Mouse (Mus musculus): ENCODE data around the gene Arl5c. TPM values are rescaled to one million over a fixed set of nuclear protein-coding genes. Genes with fewer than 3 reads are reported as not detected.

The Arl5c gene
- polyA plus RNA-seq, 1 experiment from 2014 or later, result 14.7 TPM

DNA sequence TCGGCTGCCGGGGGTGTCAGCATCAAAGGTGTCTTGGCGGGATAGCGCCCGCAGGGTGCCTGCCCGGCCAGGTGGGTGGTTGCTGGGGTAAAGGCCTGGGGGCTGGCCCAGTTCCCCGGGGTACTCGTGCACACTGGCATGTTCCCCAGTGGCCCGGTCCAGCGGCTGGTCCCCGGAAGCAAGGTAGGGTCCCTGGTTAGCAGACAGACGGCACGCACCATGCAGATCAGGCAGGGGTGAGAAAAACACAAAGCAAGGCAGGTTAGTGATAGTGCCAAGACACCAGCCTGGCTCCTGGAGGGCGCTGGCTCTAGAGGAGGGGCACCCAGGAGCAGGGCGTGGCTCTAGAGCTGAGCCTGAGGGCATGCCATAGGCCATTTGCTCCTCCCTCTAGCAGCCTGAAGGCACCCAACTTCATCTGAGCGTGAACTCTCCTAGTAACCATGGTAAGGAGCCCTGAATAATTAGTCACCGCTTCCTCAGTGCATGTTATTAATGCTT is 7.2 kb upstream of the Arl5c start:
- peaks cover 51% of the 10 kb centered on the region for H3K36me3 ChIP-seq
- no peaks in the 10 kb centered on the region for H3K9me3 ChIP-seq
- H3K27ac ChIP-seq, result no peak overlapping the region
- H3K4me3 ChIP-seq, result no peak overlapping the region
- peaks cover 14% of the 10 kb centered on the region for H3K27me3 ChIP-seq
- 0 out of 2 replicates have a peak overlapping the region, but pooled peaks have one; percentile 14 for H3K4me2 ChIP-seq
- H3K9ac ChIP-seq, result peak overlapping the region; percentile 51; the same call in 1 of the 2 replicates
- H3K4me1 ChIP-seq, result peaks cover 33% of the 10 kb centered on the region
- no peak for ATAC-seq (ENCODE audit: insufficient number of reproducible peaks, insufficient read depth, low FRiP score, low TSS enrichment, low read depth)
- 44% methylated on average over 17 of the region's 17 CpGs for WGBS

GRCm38 (mm10) chr11:98002627-98003026 is 6.6 kb upstream of the Arl5c start:
- Histone ChIP-seq H3K4me1 (peaks cover 33% of the 10 kb centered on the region), H3K27ac (no peak overlapping the region), H3K9ac (peak overlapping the region; percentile 51; the same call in 1 of the 2 replicates), H3K36me3 (peaks cover 45% of the 10 kb centered on the region), H3K9me3 (no peaks in the 10 kb centered on the region), H3K27me3 (peaks cover 14% of the 10 kb centered on the region), H3K4me2 (peak overlapping the region; percentile 14; the same call in 1 of the 2 replicates), H3K4me3 (no peak overlapping the region)
- 14% methylated on average over 12 of the region's 12 CpGs for WGBS
- ATAC-seq (ENCODE audit: insufficient number of reproducible peaks, insufficient read depth, low FRiP score, low TSS enrichment, low read depth), result no peak

GRCm38 (mm10) chr11:98001986-98002385 is 6.0 kb upstream of the Arl5c start:
- Histone ChIP-seq H3K9me3 (no peaks in the 10 kb centered on the region), H3K27ac (no peak overlapping the region), H3K4me1 (peaks cover 33% of the 10 kb centered on the region), H3K9ac (0 out of 2 replicates have a peak overlapping the region, but pooled peaks have one; percentile 21), H3K4me2 (no peak overlapping the region), H3K27me3 (peaks cover 14% of the 10 kb centered on the region), H3K4me3 (no peak overlapping the region), H3K36me3 (peaks cover 39% of the 10 kb centered on the region)
- ATAC-seq (ENCODE audit: insufficient number of reproducible peaks, insufficient read depth, low FRiP score, low TSS enrichment, low read depth), result no peak
- WGBS, result 58% methylated on average over 6 of the region's 6 CpGs

DNA sequence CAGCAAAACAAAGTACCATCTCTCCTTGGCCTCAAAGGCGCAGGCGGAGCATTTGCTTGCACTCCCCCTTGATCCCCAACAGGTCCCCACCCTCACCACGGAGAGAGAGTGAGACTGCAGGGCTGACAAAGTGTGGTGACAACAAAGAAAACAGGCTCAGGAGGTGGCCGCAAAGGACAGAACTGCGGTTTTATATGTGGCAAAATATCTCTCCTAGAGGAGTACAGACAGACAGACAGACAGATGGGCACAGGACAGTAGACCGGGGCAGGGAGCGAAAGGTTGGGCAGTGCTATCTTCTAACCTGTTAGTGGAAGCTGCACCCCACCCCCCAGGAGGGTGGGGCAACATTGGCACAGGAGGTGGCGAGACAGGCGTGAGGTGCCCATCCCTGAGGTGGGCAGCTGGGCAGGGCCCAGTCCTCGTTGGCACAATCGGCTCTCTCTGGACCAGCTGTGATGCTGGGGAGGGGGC is 5.4 kb upstream of the Arl5c start:
- Histone ChIP-seq H3K27me3 (peaks cover 14% of the 10 kb centered on the region), H3K4me1 (peaks cover 33% of the 10 kb centered on the region), H3K4me3 (no peak overlapping the region), H3K4me2 (no peak overlapping the region), H3K27ac (no peak overlapping the region), H3K9ac (0 out of 2 replicates have a peak overlapping the region, but pooled peaks have one; percentile 28), H3K9me3 (no peaks in the 10 kb centered on the region), H3K36me3 (peaks cover 33% of the 10 kb centered on the region)
- 38% methylated on average over 11 of the region's 11 CpGs for WGBS
- no peak for ATAC-seq (ENCODE audit: insufficient number of reproducible peaks, insufficient read depth, low FRiP score, low TSS enrichment, low read depth)

GRCm38 (mm10) chr11:98000378-98001140 is 4.6 kb upstream of the Arl5c start:
- no peak overlapping the region for H3K9ac ChIP-seq
- peaks cover 33% of the 10 kb centered on the region for H3K4me1 ChIP-seq
- peaks cover 25% of the 10 kb centered on the region for H3K36me3 ChIP-seq
- 48% methylated on average over 7 of the region's 7 CpGs for WGBS
- no peak for ATAC-seq (ENCODE audit: insufficient number of reproducible peaks, insufficient read depth, low FRiP score, low TSS enrichment, low read depth)
- H3K27ac ChIP-seq, result no peak overlapping the region
- no peak overlapping the region for H3K4me3 ChIP-seq
- no peak overlapping the region for H3K4me2 ChIP-seq
- no peaks in the 10 kb centered on the region for H3K9me3 ChIP-seq
- H3K27me3 ChIP-seq, result peaks cover 14% of the 10 kb centered on the region

- Histone ChIP-seq H3K4me2 (no peak overlapping the region), H3K9me3 (no peaks in the 10 kb centered on the region), H3K4me3 (no peak overlapping the region), H3K27ac (no peak overlapping the region), H3K36me3 (peaks cover 17% of the 10 kb centered on the region), H3K4me1 (peaks cover 38% of the 10 kb centered on the region), H3K27me3 (peaks cover 14% of the 10 kb centered on the region), H3K9ac (no peak overlapping the region)
- 66% methylated on average over 5 of the region's 5 CpGs for WGBS
- ATAC-seq (ENCODE audit: insufficient number of reproducible peaks, insufficient read depth, low FRiP score, low TSS enrichment, low read depth), result no peak
These were observed 3.8 kb upstream of the Arl5c start for GRCm38 (mm10) chr11:97999748-98000147.

DNA sequence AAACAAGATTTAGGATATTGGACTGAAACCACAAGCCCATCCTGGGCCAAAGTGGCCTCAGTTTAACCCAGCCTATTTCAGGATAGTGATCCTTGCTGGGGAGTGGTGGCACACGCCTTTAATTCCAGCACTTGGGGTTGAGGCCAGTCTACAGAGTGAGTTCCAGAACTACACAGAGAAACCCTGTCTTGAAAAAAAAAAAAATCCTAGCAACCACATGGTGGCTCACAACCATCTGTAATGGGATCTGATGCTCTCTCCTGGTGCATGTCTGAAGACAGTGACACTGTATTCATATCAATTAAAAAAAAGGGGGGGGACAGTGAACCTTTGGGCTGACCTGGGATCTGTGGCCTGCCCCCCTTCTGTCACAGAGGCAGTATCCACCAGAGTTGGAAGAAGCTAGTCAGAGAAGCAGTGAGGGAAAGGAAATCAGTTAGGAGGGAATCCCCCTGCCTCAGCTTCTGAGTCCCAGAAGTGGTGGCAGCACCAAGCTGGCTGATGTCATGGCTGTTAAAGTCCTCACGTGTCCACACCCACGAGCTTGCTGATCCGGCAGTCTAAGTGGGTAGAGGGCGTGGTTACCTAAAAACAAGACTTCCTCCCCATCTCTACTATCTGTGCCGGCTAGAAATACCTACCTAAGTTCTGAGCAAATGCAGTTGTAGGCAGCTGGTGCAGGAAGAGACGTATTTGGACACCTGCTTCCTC is 3.1 kb upstream of the Arl5c start:
- H3K27ac ChIP-seq, result no peak overlapping the region
- H3K4me3 ChIP-seq, result no peak overlapping the region
- no peak overlapping the region for H3K4me2 ChIP-seq
- no peaks in the 10 kb centered on the region for H3K9me3 ChIP-seq
- peaks cover 17% of the 10 kb centered on the region for H3K27me3 ChIP-seq
- WGBS, result 62% methylated on average over 7 of the region's 7 CpGs
- no peak for ATAC-seq (ENCODE audit: insufficient number of reproducible peaks, insufficient read depth, low FRiP score, low TSS enrichment, low read depth)
- peaks cover 40% of the 10 kb centered on the region for H3K4me1 ChIP-seq
- peaks cover 10% of the 10 kb centered on the region for H3K36me3 ChIP-seq
- no peak overlapping the region for H3K9ac ChIP-seq

GRCm38 (mm10) chr11:97998074-97998793 is 2.3 kb upstream of the Arl5c start:
- no peak overlapping the region for H3K9ac ChIP-seq
- 82% methylated on average over 11 of the region's 11 CpGs for WGBS
- H3K36me3 ChIP-seq, result peaks cover 6% of the 10 kb centered on the region; the same call in 1 of the 2 replicates
- no peak overlapping the region for H3K4me2 ChIP-seq
- no peak overlapping the region for H3K4me3 ChIP-seq
- no peaks in the 10 kb centered on the region for H3K9me3 ChIP-seq
- H3K27me3 ChIP-seq, result peaks cover 17% of the 10 kb centered on the region
- H3K27ac ChIP-seq, result no peak overlapping the region
- H3K4me1 ChIP-seq, result peaks cover 32% of the 10 kb centered on the region
- no peak for ATAC-seq (ENCODE audit: insufficient number of reproducible peaks, insufficient read depth, low FRiP score, low TSS enrichment, low read depth)

DNA sequence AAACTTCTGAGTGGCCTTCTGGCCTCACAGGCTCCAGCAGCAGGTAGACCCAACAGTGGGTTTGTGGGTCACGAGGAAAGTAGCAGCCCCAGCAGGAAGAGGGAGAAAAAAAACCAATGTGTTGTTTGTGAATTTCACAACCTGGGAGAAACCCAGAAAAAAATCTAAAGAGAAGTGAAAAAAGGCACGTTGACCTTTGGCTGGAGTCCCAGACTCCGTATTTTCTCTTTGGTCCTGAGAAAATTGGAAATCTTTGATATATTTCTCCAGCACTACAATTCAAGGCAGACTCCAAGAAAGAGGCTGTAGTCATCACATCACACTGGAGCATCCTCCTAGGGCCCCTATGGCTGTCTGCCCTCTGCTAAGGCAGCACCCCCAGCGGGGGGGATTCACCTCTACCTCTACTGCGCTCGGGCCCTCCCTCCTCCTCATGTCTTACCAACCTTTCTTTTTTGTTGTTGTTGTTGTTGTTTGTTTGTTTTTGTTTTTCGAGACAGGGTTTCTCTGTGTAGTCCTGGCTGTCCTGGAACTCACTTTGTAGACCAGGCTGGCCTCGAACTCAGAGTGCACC is 1.5 kb upstream of the Arl5c start:
- ATAC-seq (ENCODE audit: insufficient number of reproducible peaks, insufficient read depth, low FRiP score, low TSS enrichment, low read depth), result no peak
- 81% methylated on average over 8 of the region's 8 CpGs for WGBS
- H3K27me3 ChIP-seq, result peaks cover 17% of the 10 kb centered on the region

GRCm38 (mm10) chr11:97996691-97997090 is 710 bp upstream of the Arl5c start:
- Histone ChIP-seq H3K9me3 (no peaks in the 10 kb centered on the region), H3K4me2 (no peak overlapping the region), H3K27me3 (peaks cover 11% of the 10 kb centered on the region), H3K9ac (no peak overlapping the region), H3K27ac (no peak overlapping the region), H3K4me1 (peaks cover 18% of the 10 kb centered on the region), H3K36me3 (no peaks in the 10 kb centered on the region), H3K4me3 (no peak overlapping the region)
- 70% methylated on average over 1 of the region's 1 CpGs for WGBS
- no peak for ATAC-seq (ENCODE audit: insufficient number of reproducible peaks, insufficient read depth, low FRiP score, low TSS enrichment, low read depth)

More for the DNA sequence above, 1.5 kb upstream of the Arl5c start:
- H3K4me2 ChIP-seq, result no peak overlapping the region
- H3K4me1 ChIP-seq, result peaks cover 25% of the 10 kb centered on the region
- no peak overlapping the region for H3K4me3 ChIP-seq
- H3K9ac ChIP-seq, result no peak overlapping the region
- no peaks in the 10 kb centered on the region for H3K9me3 ChIP-seq
- no peaks in the 10 kb centered on the region for H3K36me3 ChIP-seq
- no peak overlapping the region for H3K27ac ChIP-seq
